Mouse (Mus musculus) layer of hippocampus, adult 11-12 months (tissue): ENCODE measurements around the gene Tmod3.
A peak's percentile ranks its signal among the peaks of the same experiment; 100 is the strongest.

ENCODE experiments used
- DNase-seq: peaks from one replicate; pipeline ENCODE4 v3.0.0; 2022; ENCODE audit warnings: low spot score

Tmod3 gene

GRCm38 (mm10) chr9:75559512-75560012 is at the start of gene Tmod3:
Tmod3 (minus strand) TSS chr9:75559657.
- peak; percentile 96 for DNase-seq

- no peak for DNase-seq
Measured at GRCm38 (mm10) chr9:75607496-75607895, 48.0 kb upstream of the Tmod3 start.

- no peak for DNase-seq
Measured at GRCm38 (mm10) chr9:75601510-75601909, 42.1 kb upstream of the Tmod3 start.

GRCm38 (mm10) chr9:75600166-75600934 is 40.9 kb upstream of the Tmod3 start:
- peak; percentile 62 for DNase-seq

GRCm38 (mm10) chr9:75599191-75599841 is 39.9 kb upstream of the Tmod3 start:
- peak; percentile 74 for DNase-seq

- DNase-seq: peak; percentile 45
Measured at GRCm38 (mm10) chr9:75597596-75597995, 38.1 kb upstream of the Tmod3 start.

GRCm38 (mm10) chr9:75597036-75597435 is 37.6 kb upstream of the Tmod3 start:
- DNase-seq: no peak

GRCm38 (mm10) chr9:75593481-75593880 is 34.0 kb upstream of the Tmod3 start:
- no peak for DNase-seq

GRCm38 (mm10) chr9:75589850-75590790 is 30.7 kb upstream of the Tmod3 start:
- DNase-seq: no peak

- DNase-seq: no peak
Measured at GRCm38 (mm10) chr9:75581694-75582350, 22.4 kb upstream of the Tmod3 start.

- no peak for DNase-seq
Measured at GRCm38 (mm10) chr9:75579321-75579720, 19.9 kb upstream of the Tmod3 start.

GRCm38 (mm10) chr9:75571036-75571942 is 11.8 kb upstream of the Tmod3 start:
- DNase-seq: no peak

- no peak for DNase-seq
Measured at GRCm38 (mm10) chr9:75568399-75568798, 8.9 kb upstream of the Tmod3 start.

- DNase-seq: no peak
Measured at GRCm38 (mm10) chr9:75564892-75565291, 5.4 kb upstream of the Tmod3 start.

- DNase-seq: no peak
Measured at GRCm38 (mm10) chr9:75563622-75564021, 4.2 kb upstream of the Tmod3 start.

GRCm38 (mm10) chr9:75563176-75563575 is 3.7 kb upstream of the Tmod3 start:
- no peak for DNase-seq

GRCm38 (mm10) chr9:75561040-75561669 is 1.7 kb upstream of the Tmod3 start:
- DNase-seq: no peak

GRCm38 (mm10) chr9:75560353-75560752 is 896 bp upstream of the Tmod3 start:
- no peak for DNase-seq

GRCm38 (mm10) chr9:75558812-75559511 is 495 bp downstream of the Tmod3 start:
- no peak for DNase-seq
